Mouse (Mus musculus): ENCODE results near the gene Rora.

DNA sequence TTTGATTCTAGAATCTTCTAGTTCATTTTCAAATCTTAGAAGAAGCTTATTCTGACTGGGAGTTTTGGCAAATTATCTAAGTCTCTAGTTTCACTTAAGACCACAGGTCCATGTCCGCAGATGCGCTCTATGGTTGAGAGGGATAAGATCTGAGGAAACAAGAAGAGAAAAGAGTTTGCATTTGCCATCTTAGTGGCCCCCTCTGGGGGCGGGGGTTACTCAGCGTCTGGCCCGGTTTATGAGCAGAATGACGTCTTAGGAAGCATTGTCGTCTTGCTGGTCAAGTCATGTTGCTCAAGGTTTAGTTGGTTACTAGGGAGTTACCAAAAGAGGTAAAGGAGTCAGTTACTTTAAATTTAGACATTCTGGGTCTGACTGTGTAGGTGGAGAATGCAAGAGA lies 686.8 kb downstream of the Rora start:
- TF ChIP-seq CTCF (IDR thresholded peaks at IDR 0.05; ENCODE audit: low read depth): no peak
- no peak for TF ChIP-seq EP300 (optimal IDR thresholded peaks at IDR 0.05)

All from stomach, postnatal 0 days (tissue).